ENCODE assay signal across 17 mouse cellular contexts in the genomic region with DNA sequence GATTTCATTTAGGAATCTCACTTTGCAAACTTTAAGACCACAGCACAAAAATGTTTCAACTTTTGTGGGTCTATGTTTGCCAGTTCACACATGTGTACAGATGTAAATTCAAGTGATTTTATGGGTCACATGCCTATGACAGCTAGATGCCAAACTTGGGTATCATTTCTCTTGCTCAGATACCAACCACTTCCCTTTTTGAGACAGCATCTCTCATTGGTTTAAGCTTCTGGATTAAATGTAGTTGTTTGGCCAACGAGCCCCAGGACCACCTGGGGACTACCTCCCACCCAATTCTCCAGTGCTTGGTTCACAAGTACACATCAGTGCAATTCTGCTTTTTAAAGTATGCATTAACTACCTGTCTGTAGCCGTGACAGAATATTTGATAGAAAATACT.
"Had no signal": no experiment of that assay in that cellular context is flagged by ENCODE, and none has a peak within 500 bp of the region (broad histone marks: within the 10 kb centered on the region; RNA-seq: fewer than 3 reads in every experiment).

No protein-coding gene starts in this region.

- H3K36me3 ChIP-seq: neural tube, embryonic 12.5 days; neural tube, embryonic 13.5 days; neural tube, embryonic 15.5 days; stomach, embryonic 15.5 days had no signal

- H3K27me3 ChIP-seq: neural tube, embryonic 12.5 days; neural tube, embryonic 13.5 days; neural tube, embryonic 15.5 days; stomach, embryonic 15.5 days had no signal

- H3K9ac ChIP-seq: neural tube, embryonic 12.5 days; neural tube, embryonic 13.5 days; neural tube, embryonic 15.5 days; stomach, embryonic 15.5 days had no signal

- DNase-seq: retina, postnatal 1 day; right cerebral cortex, adult 18-20 months; right cerebral cortex, postnatal 14 days; right cerebral cortex, postnatal 25 days; right cerebral cortex, postnatal 4 days; spleen, adult 18-20 months; thymus, adult 18-20 months; thymus, adult 2 months; thymus, postnatal 14 days; thymus, postnatal 25 days; thymus, postnatal 36 days; thymus, postnatal 4 days had no signal

- H3K27ac ChIP-seq: neural tube, embryonic 12.5 days; neural tube, embryonic 13.5 days; neural tube, embryonic 15.5 days; stomach, embryonic 15.5 days; stomach, postnatal 0 days had no signal

- H3K4me3 ChIP-seq: neural tube, embryonic 12.5 days; neural tube, embryonic 13.5 days; neural tube, embryonic 15.5 days; stomach, embryonic 15.5 days had no signal

- H3K4me2 ChIP-seq: neural tube, embryonic 12.5 days; neural tube, embryonic 13.5 days; neural tube, embryonic 15.5 days; stomach, embryonic 15.5 days had no signal

- H3K9me3 ChIP-seq: neural tube, embryonic 12.5 days; neural tube, embryonic 13.5 days; neural tube, embryonic 15.5 days; stomach, embryonic 15.5 days had no signal

- H3K4me1 ChIP-seq: neural tube, embryonic 12.5 days; neural tube, embryonic 13.5 days; neural tube, embryonic 15.5 days; stomach, embryonic 15.5 days had no signal
